Mouse (Mus musculus) neural tube, embryonic 12.5 days (tissue): ENCODE measurements around the gene Pikfyve. TPM values are rescaled to one million over a fixed set of nuclear protein-coding genes. Genes with fewer than 3 reads are reported as not detected.

Experiments used
- ATAC-seq: fragments of 200-750 bp; cut with Nextera tagmentation; 2 replicates; pipeline ENCODE4 v1.8.0; 2017; ENCODE audit warnings: low read depth, mild to moderate bottlenecking, moderate TSS enrichment, moderate library complexity; ENCODE audit not compliant: low FRiP score
- H3K27ac ChIP-seq: fragments of 300-500 bp; sonication (generic); 2 replicates; pipeline ENCODE4 v1.5.1; 2016
- H3K27me3 ChIP-seq: fragments of 300-500 bp; sonication (generic); replicated peaks from 2 replicates; pipeline ENCODE4 v1.6.1; 2016; ENCODE audit warnings: mild to moderate bottlenecking
- H3K36me3 ChIP-seq: fragments of 300-500 bp; sonication (generic); 2 replicates; pipeline ENCODE4 v1.6.1; 2016; ENCODE audit warnings: mild to moderate bottlenecking
- H3K4me1 ChIP-seq: fragments of 300-500 bp; sonication (generic); 2 replicates; pipeline ENCODE4 v1.6.1; 2016
- H3K4me2 ChIP-seq: fragments of 300-500 bp; sonication (generic); replicated peaks from 2 replicates; pipeline ENCODE4 v1.6.1; 2016; ENCODE audit warnings: mild to moderate bottlenecking
- H3K4me3 ChIP-seq: fragments of 300-500 bp; sonication (generic); 2 replicates; pipeline ENCODE4 v1.5.1; 2016
- H3K9ac ChIP-seq: fragments of 300-500 bp; sonication (generic); 2 replicates; pipeline ENCODE4 v1.6.1; 2016; ENCODE audit warnings: mild to moderate bottlenecking
- H3K9me3 ChIP-seq: fragments of 300-500 bp; sonication (generic); 2 replicates; pipeline ENCODE4 v1.6.1; 2016; ENCODE audit warnings: mild to moderate bottlenecking
- WGBS: fragments of 180-500 bp; shearing (Covaris S2); methylation state at CpG from one replicate; pipeline ENCODE4 v1.1.7; 2016; 5-methylcytosine and 5-hydroxymethylcytosine counted together
- polyA plus RNA-seq: library from polyadenylated mRNA; unstranded; fragments of >200 nt; fragmentation: Nextera tagmentation; extraction: Ambion mirVana; gene quantifications from 2 replicates; pipeline ENCODE4 v1.2.1, GENCODE M21; 2016

The Pikfyve gene
- polyA plus RNA-seq, 1 experiment from 2014 or later, result 16.5 TPM

DNA sequence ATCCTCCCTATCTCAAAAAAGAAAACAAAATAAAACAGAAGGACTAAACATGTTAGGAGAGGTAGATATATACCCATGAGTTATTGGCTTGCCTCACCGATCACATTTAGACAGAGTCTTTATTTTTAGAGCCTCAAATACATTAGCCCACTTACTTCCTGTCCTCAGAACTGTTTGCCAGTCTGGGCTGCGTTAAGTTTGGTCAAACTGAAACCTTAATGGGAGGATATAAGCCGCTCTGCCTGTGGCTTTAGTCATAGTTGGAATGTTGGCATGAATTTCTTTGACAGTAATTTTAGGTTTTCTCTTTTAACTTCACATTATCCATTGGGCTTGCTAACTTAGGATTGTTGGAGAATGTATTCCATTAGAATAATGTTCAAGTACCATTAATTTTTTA lies 51.2 kb downstream of the Pikfyve start:
- Histone ChIP-seq H3K27me3 (no peaks in the 10 kb centered on the region), H3K4me1 (no peaks in the 10 kb centered on the region), H3K9me3 (no peaks in the 10 kb centered on the region), H3K9ac (no peak overlapping the region), H3K4me3 (no peak overlapping the region), H3K27ac (no peak overlapping the region), H3K36me3 (peaks cover 29% of the 10 kb centered on the region), H3K4me2 (no peak overlapping the region)
- 89% methylated on average over 3 of the region's 3 CpGs for WGBS
- ATAC-seq, result no peak

DNA sequence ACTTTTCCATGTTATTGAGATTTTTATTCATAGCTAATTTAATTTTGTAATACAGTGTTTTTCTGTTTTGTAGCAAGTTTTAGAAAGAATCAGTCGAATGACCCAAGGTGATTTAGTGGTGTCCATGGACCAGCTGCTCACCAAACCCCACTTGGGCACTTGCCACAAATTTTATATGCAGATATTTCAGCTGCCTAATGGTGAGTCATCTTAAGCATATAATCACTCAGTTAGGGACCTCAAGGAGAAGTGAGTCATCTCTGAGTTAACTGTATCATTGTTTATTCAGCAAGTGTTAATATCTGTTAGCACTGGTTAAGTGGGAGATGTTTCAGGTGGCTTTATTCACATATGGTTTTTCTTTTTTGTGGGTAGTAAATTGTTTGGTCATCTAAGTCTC lies 59.2 kb downstream of the Pikfyve start:
- H3K9ac ChIP-seq, result no peak overlapping the region
- no peak overlapping the region for H3K4me3 ChIP-seq
- WGBS, result 94% methylated on average over 1 of the region's 1 CpGs
- no peak for ATAC-seq
- no peak overlapping the region for H3K4me2 ChIP-seq
- H3K4me1 ChIP-seq, result no peaks in the 10 kb centered on the region
- H3K9me3 ChIP-seq, result no peaks in the 10 kb centered on the region
- H3K27me3 ChIP-seq, result no peaks in the 10 kb centered on the region
- H3K27ac ChIP-seq, result no peak overlapping the region
- H3K36me3 ChIP-seq, result peaks cover 22% of the 10 kb centered on the region

DNA sequence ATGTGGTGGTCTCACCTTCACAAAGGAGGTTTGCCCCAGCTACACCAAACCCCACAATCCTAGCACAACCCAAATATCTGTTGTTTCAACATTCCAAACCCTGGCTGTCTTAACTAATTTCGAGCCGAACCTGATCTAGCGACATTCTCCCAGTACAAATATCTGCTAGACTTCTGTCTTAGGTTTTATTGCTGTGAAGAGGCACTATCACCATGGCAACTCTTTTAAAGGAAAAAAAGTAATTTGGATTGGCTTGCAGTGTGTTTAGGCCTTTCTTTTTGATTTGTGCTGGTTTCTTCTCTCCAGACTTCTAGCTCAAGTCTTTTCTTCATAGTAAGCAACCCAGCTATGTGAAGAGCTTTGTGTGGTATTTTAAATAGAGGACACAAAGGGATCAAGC lies 94.0 kb downstream of the Pikfyve start:
- no peak overlapping the region for H3K4me2 ChIP-seq
- WGBS, result 19% methylated on average over 3 of the region's 3 CpGs
- H3K9ac ChIP-seq, result no peak overlapping the region
- H3K4me1 ChIP-seq, result peaks cover 5% of the 10 kb centered on the region; the same call in 1 of the 2 replicates
- H3K27ac ChIP-seq, result no peak overlapping the region
- H3K9me3 ChIP-seq, result no peaks in the 10 kb centered on the region
- no peak for ATAC-seq
- no peaks in the 10 kb centered on the region for H3K27me3 ChIP-seq
- no peak overlapping the region for H3K4me3 ChIP-seq
- no peaks in the 10 kb centered on the region; the same call in none of the 2 replicates for H3K36me3 ChIP-seq

- Histone ChIP-seq H3K4me3 (no peak within 1 kb of the TSS), H3K4me1 (peaks cover 5% of the 10 kb centered on the region; the same call in 1 of the 2 replicates), H3K36me3 (no peaks in the 10 kb centered on the region; the same call in none of the 2 replicates), H3K9me3 (no peaks in the 10 kb centered on the region), H3K9ac (no peak within 1 kb of the TSS), H3K27ac (no peak within 1 kb of the TSS), H3K27me3 (no peaks in the 10 kb centered on the region), H3K4me2 (no peak within 1 kb of the TSS)
- WGBS, result 84% methylated on average over 6 of the region's 6 CpGs
- no peak for ATAC-seq
Measured at GRCm38 (mm10) chr1:65281756-65282155, 95.3 kb downstream of the Pikfyve start, which contains the start of gene Pth2r. Pth2r (plus strand) TSS chr1:65282056.

GRCm38 (mm10) chr1:65282766-65283165 lies 96.3 kb downstream of the Pikfyve start:
- no peak overlapping the region for H3K4me2 ChIP-seq
- WGBS, result 7% methylated on average over 6 of the region's 6 CpGs
- no peak overlapping the region for H3K27ac ChIP-seq
- no peak overlapping the region for H3K4me3 ChIP-seq
- H3K4me1 ChIP-seq, result peaks cover 5% of the 10 kb centered on the region; the same call in 1 of the 2 replicates
- H3K9ac ChIP-seq, result no peak overlapping the region
- H3K9me3 ChIP-seq, result no peaks in the 10 kb centered on the region
- ATAC-seq, result peak; percentile 72; the same call in 1 of the 2 replicates
- no peaks in the 10 kb centered on the region for H3K27me3 ChIP-seq
- H3K36me3 ChIP-seq, result no peaks in the 10 kb centered on the region; the same call in 1 of the 2 replicates

DNA sequence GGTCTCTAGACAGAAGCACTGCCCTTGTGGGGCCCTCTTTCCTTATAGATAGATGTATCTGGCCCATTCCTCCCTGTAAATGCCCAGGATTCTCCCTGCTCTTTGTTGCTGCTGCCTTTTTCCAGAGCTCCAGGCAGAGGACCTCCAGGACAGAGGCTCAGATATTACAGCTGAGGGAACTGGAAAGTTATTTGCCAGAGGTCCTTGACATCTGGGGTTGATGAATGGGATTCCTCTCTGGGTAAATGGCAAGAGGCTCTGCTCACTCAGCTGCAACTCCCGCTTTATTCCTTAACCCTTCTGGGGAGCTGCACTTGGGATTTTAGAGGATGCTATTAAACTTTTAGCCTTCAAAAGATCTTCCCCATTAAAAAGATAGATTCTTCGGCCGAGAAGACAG lies 122.0 kb downstream of the Pikfyve start:
- WGBS, result 67% methylated on average over 3 of the region's 3 CpGs
- Histone ChIP-seq H3K4me2 (no peak overlapping the region), H3K27ac (no peak overlapping the region), H3K36me3 (no peaks in the 10 kb centered on the region), H3K4me3 (no peak overlapping the region), H3K9ac (no peak overlapping the region), H3K27me3 (peaks cover 14% of the 10 kb centered on the region; the same call in 1 of the 2 replicates), H3K9me3 (no peaks in the 10 kb centered on the region), H3K4me1 (peaks cover 11% of the 10 kb centered on the region)
- ATAC-seq, result no peak

- H3K9me3 ChIP-seq, result no peaks in the 10 kb centered on the region
- 0 out of 2 replicates have a peak, but pooled peaks have one; percentile 6 for ATAC-seq
- H3K36me3 ChIP-seq, result no peaks in the 10 kb centered on the region
- under 1% methylated on average over 29 of the region's 29 CpGs for WGBS
- H3K27ac ChIP-seq, result no peak overlapping the region
- H3K4me2 ChIP-seq, result peak overlapping the region; percentile 83
- H3K27me3 ChIP-seq, result peaks cover 14% of the 10 kb centered on the region; the same call in 1 of the 2 replicates
- peak overlapping the region; percentile 45 for H3K4me3 ChIP-seq
- H3K4me1 ChIP-seq, result peaks cover 17% of the 10 kb centered on the region
- peak overlapping the region; percentile 48 for H3K9ac ChIP-seq
Measured at GRCm38 (mm10) chr1:65311214-65311933, 124.9 kb downstream of the Pikfyve start.

DNA sequence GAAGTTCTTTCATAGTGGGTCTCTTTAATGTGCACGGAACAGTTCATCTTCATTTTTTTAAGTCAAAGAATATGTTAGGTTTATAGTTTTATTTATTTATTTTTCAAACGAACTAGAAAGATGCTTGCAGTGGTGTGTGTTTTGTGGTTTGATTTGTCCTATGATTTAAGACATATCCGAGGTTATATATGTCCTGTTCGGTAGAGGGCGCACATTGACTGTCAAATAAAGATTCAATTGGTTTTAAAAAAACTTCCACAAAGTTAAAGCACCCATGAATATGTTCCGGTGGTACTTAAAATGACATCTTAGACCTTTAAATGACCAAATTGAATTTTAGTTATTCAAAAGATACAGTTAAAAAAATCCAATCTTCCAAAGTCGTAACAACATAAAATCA lies 125.6 kb downstream of the Pikfyve start:
- ATAC-seq, result no peak
- 14% methylated on average over 7 of the region's 7 CpGs for WGBS
- H3K4me3 ChIP-seq, result peak overlapping the region; percentile 45; the same call in 1 of the 2 replicates

GRCm38 (mm10) chr1:65312896-65313295 lies 126.4 kb downstream of the Pikfyve start:
- ATAC-seq, result no peak
- 37% methylated on average over 2 of the region's 2 CpGs for WGBS
- Histone ChIP-seq H3K27me3 (peaks cover 14% of the 10 kb centered on the region; the same call in 1 of the 2 replicates), H3K36me3 (no peaks in the 10 kb centered on the region), H3K9me3 (no peaks in the 10 kb centered on the region), H3K4me2 (peak overlapping the region; percentile 32; the same call in 1 of the 2 replicates), H3K9ac (no peak overlapping the region), H3K4me1 (peaks cover 17% of the 10 kb centered on the region), H3K4me3 (no peak overlapping the region), H3K27ac (no peak overlapping the region)

More for the DNA sequence above, 125.6 kb downstream of the Pikfyve start:
- Histone ChIP-seq H3K9me3 (no peaks in the 10 kb centered on the region), H3K4me1 (peaks cover 17% of the 10 kb centered on the region), H3K4me2 (peak overlapping the region; percentile 83), H3K9ac (peak overlapping the region; percentile 48; the same call in 1 of the 2 replicates), H3K27ac (no peak overlapping the region), H3K27me3 (peaks cover 14% of the 10 kb centered on the region; the same call in 1 of the 2 replicates), H3K36me3 (no peaks in the 10 kb centered on the region)

GRCm38 (mm10) chr1:65314054-65315021 lies 127.9 kb downstream of the Pikfyve start:
- no peaks in the 10 kb centered on the region for H3K36me3 ChIP-seq
- 28% methylated on average over 13 of the region's 13 CpGs for WGBS
- H3K9ac ChIP-seq, result no peak overlapping the region
- no peak overlapping the region for H3K4me3 ChIP-seq
- H3K27ac ChIP-seq, result no peak overlapping the region
- H3K4me1 ChIP-seq, result peaks cover 17% of the 10 kb centered on the region
- H3K4me2 ChIP-seq, result peak overlapping the region; percentile 5
- peaks cover 14% of the 10 kb centered on the region; the same call in 1 of the 2 replicates for H3K27me3 ChIP-seq
- H3K9me3 ChIP-seq, result no peaks in the 10 kb centered on the region
- peak; percentile 89 for ATAC-seq

- H3K27me3 ChIP-seq, result peaks cover 14% of the 10 kb centered on the region; the same call in 1 of the 2 replicates
- no peaks in the 10 kb centered on the region for H3K9me3 ChIP-seq
- H3K4me3 ChIP-seq, result no peak overlapping the region
- H3K36me3 ChIP-seq, result no peaks in the 10 kb centered on the region
- ATAC-seq, result peak; percentile 46
- WGBS, result 52% methylated on average over 8 of the region's 8 CpGs
- H3K4me1 ChIP-seq, result peaks cover 17% of the 10 kb centered on the region
- no peak overlapping the region for H3K9ac ChIP-seq
- no peak overlapping the region for H3K27ac ChIP-seq
- peak overlapping the region; percentile 5; the same call in 1 of the 2 replicates for H3K4me2 ChIP-seq
Measured at GRCm38 (mm10) chr1:65315022-65315407, 128.5 kb downstream of the Pikfyve start.
